Mouse (Mus musculus): ENCODE results near the gene Bglap3. TPM values are rescaled to one million over a fixed set of nuclear protein-coding genes. Genes with fewer than 3 reads are reported as not detected.

Bglap3 gene
- polyA plus RNA-seq, 1 experiment from 2014 or later: 0.20 TPM

DNA sequence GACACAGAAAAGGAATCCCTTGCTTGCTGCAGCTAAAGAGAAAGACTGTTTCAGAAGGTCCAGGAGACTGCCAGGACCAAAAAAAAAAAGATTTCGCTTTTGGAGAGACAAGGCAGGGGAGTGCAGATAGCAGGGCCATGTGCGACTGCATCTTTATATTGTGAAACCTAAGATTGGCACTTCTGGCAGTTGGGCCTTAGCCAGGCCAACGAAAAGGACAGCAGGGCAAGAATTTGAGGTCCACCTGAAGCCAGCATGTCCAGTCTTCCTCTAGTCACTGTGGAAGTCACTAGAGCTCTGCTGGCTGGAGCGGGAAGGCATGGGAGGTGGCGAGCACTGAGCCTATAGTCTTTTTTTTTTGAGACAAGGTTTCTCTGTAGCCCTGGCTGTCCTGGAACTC lies 36.4 kb upstream of the Bglap3 start:
- Histone ChIP-seq H3K27me3 (ENCODE audit: control insufficient read depth, insufficient read depth, low read length) (no peaks in the 10 kb centered on the region), H3K4me3 (replicated peaks; ENCODE audit: low read length) (peak overlapping the region; percentile 56; the same call in 1 of the 2 replicates), H3K4me2 (replicated peaks) (peak overlapping the region; percentile 73), H3K9me3 (ENCODE audit: control insufficient read depth, low read length) (no peaks in the 10 kb centered on the region), H3K9ac (peak overlapping the region; percentile 77; the same call in 1 of the 2 replicates), H3K27ac (no peak overlapping the region), H3K36me3 (replicated peaks; ENCODE audit: control insufficient read depth, insufficient read depth) (peaks cover 30% of the 10 kb centered on the region), H3K4me1 (replicated peaks; ENCODE audit: control insufficient read depth, insufficient read depth, low read length) (peaks cover 12% of the 10 kb centered on the region)
- no peak for ATAC-seq (ENCODE audit: low FRiP score)
- 75% methylated on average over 5 of the region's 5 CpGs for WGBS
- no peak for DNase-seq (ENCODE audit: low spot score)

- no peak for ATAC-seq (ENCODE audit: low FRiP score)
Observed at GRCm38 (mm10) chr3:88407529-88407928, 35.0 kb upstream of the Bglap3 start.

DNA sequence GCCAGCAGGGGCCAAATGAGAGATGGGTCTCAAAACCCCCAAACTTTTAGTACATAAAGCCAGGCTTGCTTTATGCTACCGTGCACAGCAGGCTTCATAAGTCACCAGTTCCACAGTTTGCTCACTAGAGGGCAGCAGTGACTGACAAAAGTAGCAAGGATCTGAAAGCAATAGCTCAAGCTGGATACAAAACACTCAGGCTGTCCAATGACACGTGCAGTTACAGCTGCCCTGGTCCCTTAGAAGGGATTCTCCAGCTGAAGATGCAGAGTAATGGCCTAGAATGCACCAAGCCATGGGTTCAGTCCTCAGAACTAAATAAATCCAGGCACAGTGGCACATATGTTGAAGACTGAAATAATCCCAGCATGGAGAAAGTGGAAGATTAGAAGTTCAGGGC lies 34.5 kb upstream of the Bglap3 start:
- Histone ChIP-seq H3K4me1 (replicated peaks; ENCODE audit: control insufficient read depth, insufficient read depth, low read length) (peaks cover 12% of the 10 kb centered on the region), H3K9me3 (ENCODE audit: control insufficient read depth, low read length) (no peaks in the 10 kb centered on the region), H3K27me3 (ENCODE audit: control insufficient read depth, insufficient read depth, low read length) (no peaks in the 10 kb centered on the region), H3K4me2 (replicated peaks) (no peak overlapping the region), H3K27ac (no peak overlapping the region), H3K9ac (no peak overlapping the region), H3K4me3 (replicated peaks; ENCODE audit: low read length) (no peak overlapping the region), H3K36me3 (replicated peaks; ENCODE audit: control insufficient read depth, insufficient read depth) (peaks cover 13% of the 10 kb centered on the region)
- peak; percentile 91 for DNase-seq (ENCODE audit: low spot score)
- ATAC-seq (ENCODE audit: low FRiP score): peak; percentile 46
- WGBS: 4% methylated on average over 2 of the region's 2 CpGs

More at GRCm38 (mm10) chr3:88407529-88407928, 35.0 kb upstream of the Bglap3 start:
- Histone ChIP-seq H3K4me1 (replicated peaks; ENCODE audit: control insufficient read depth, insufficient read depth, low read length) (peaks cover 12% of the 10 kb centered on the region), H3K36me3 (replicated peaks; ENCODE audit: control insufficient read depth, insufficient read depth) (peaks cover 17% of the 10 kb centered on the region), H3K4me2 (replicated peaks) (no peak overlapping the region), H3K9ac (no peak overlapping the region), H3K4me3 (replicated peaks; ENCODE audit: low read length) (no peak overlapping the region), H3K9me3 (ENCODE audit: control insufficient read depth, low read length) (no peaks in the 10 kb centered on the region), H3K27me3 (ENCODE audit: control insufficient read depth, insufficient read depth, low read length) (no peaks in the 10 kb centered on the region), H3K27ac (no peak overlapping the region)
- WGBS: 63% methylated on average over 7 of the region's 7 CpGs
- no peak for DNase-seq (ENCODE audit: low spot score)

DNA sequence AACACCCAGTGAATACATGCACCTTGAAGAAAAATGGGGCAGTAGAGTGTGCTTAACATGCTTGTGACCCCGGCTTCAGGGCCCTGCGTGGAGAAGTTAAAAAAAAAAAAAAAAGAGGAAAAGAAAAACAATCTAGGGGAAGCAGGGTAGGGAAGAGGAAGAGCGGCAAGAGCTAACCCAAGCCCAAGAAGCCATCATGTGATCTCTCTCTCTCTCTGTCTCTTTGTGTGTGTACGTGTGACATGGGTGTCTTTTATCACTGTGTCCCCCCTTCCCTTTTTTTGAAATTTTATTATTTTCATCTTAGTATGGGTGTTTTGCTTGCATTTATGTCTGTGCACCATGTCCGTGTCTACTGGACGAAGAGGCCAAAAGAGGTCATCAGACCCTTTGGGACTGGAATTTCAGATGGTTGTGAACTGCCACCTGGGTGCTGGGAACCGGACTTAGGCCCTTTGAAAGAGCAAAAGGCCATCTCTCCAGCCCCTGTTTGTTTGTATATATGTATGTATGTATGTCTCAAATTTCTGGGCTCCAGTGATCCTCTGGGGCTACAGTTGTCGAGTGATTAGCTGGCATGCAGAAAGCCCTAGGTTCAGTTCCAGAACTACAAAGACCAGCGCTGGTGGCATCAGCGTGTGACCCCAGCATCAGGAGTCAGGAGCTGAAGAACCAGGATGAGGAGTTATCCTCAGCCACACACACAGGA lies 31.1 kb upstream of the Bglap3 start:
- no peak overlapping the region for H3K4me3 ChIP-seq (replicated peaks; ENCODE audit: low read length)
- no peaks in the 10 kb centered on the region for H3K27me3 ChIP-seq (ENCODE audit: control insufficient read depth, insufficient read depth, low read length)
- 0 out of 2 replicates have a peak, but pooled peaks cover 3% of the 10 kb centered on the region for H3K36me3 ChIP-seq (replicated peaks; ENCODE audit: control insufficient read depth, insufficient read depth)
- no peaks in the 10 kb centered on the region for H3K9me3 ChIP-seq (ENCODE audit: control insufficient read depth, low read length)
- H3K27ac ChIP-seq: no peak overlapping the region
- no peak for ATAC-seq (ENCODE audit: low FRiP score)
- 0 out of 2 replicates have a peak, but pooled peaks cover under 1% of the 10 kb centered on the region for H3K4me1 ChIP-seq (replicated peaks; ENCODE audit: control insufficient read depth, insufficient read depth, low read length)
- DNase-seq (ENCODE audit: low spot score): no peak
- WGBS: 94% methylated on average over 10 of the region's 10 CpGs
- H3K9ac ChIP-seq: no peak overlapping the region
- no peak overlapping the region for H3K4me2 ChIP-seq (replicated peaks)

DNA sequence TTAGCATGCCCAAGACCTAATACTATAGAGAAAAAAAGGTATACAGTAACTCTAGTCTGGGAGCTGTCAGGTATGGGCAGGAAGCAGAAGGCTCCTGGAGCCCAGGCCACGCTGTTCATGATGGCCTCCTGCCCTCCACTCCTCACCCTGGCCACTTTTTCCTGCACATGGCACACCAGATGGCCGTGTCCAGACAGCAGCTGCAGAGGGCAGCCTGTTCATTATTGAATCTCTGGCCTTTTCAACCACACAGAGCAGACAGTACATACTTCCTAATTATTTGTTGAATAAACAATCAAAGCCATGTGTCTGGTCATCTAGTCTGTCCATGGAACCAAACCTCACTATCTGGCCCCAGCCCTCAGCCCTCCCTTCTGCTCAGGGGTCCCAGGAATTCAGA lies 26.1 kb upstream of the Bglap3 start:
- no peak overlapping the region for H3K4me3 ChIP-seq (replicated peaks; ENCODE audit: low read length)
- no peaks in the 10 kb centered on the region for H3K27me3 ChIP-seq (ENCODE audit: control insufficient read depth, insufficient read depth, low read length)
- H3K27ac ChIP-seq: no peak overlapping the region
- H3K9me3 ChIP-seq (ENCODE audit: control insufficient read depth, low read length): no peaks in the 10 kb centered on the region
- 65% methylated on average over 2 of the region's 2 CpGs for WGBS
- 0 out of 2 replicates have a peak, but pooled peaks cover 3% of the 10 kb centered on the region for H3K36me3 ChIP-seq (replicated peaks; ENCODE audit: control insufficient read depth, insufficient read depth)
- no peak for ATAC-seq (ENCODE audit: low FRiP score)
- no peak overlapping the region for H3K4me2 ChIP-seq (replicated peaks)
- DNase-seq (ENCODE audit: low spot score): no peak
- H3K4me1 ChIP-seq (replicated peaks; ENCODE audit: control insufficient read depth, insufficient read depth, low read length): 0 out of 2 replicates have a peak, but pooled peaks cover 2% of the 10 kb centered on the region
- no peak overlapping the region for H3K9ac ChIP-seq

DNA sequence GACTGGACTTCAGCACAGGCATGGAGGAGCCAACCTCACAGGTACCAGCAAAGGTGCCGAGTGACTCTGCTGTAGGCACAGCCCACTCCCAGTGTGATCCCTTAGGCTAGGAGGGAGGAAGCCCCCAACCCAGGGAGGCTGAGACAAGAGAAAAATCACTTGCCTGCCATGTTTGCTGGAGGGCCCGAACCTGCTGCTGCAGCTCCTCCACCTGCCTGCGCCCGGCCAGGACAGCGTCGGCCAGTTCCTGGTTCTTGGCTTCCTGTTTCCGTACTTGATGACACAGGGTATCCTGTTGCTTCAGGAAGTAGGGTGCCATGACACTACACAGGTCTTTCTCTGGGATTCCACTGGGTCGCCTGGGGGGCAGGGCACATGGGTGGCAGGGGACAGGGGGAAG lies 23.2 kb upstream of the Bglap3 start:
- no peak overlapping the region for H3K4me3 ChIP-seq (replicated peaks; ENCODE audit: low read length)
- H3K27me3 ChIP-seq (ENCODE audit: control insufficient read depth, insufficient read depth, low read length): no peaks in the 10 kb centered on the region
- H3K4me1 ChIP-seq (replicated peaks; ENCODE audit: control insufficient read depth, insufficient read depth, low read length): 0 out of 2 replicates have a peak, but pooled peaks cover 2% of the 10 kb centered on the region
- no peaks in the 10 kb centered on the region for H3K36me3 ChIP-seq (replicated peaks; ENCODE audit: control insufficient read depth, insufficient read depth)
- ATAC-seq (ENCODE audit: low FRiP score) (no peak), DNase-seq (ENCODE audit: low spot score) (no peak)
- H3K9ac ChIP-seq: no peak overlapping the region
- no peak overlapping the region for H3K27ac ChIP-seq
- WGBS: 94% methylated on average over 8 of the region's 8 CpGs
- H3K4me2 ChIP-seq (replicated peaks): no peak overlapping the region
- H3K9me3 ChIP-seq (ENCODE audit: control insufficient read depth, low read length): no peaks in the 10 kb centered on the region

DNA sequence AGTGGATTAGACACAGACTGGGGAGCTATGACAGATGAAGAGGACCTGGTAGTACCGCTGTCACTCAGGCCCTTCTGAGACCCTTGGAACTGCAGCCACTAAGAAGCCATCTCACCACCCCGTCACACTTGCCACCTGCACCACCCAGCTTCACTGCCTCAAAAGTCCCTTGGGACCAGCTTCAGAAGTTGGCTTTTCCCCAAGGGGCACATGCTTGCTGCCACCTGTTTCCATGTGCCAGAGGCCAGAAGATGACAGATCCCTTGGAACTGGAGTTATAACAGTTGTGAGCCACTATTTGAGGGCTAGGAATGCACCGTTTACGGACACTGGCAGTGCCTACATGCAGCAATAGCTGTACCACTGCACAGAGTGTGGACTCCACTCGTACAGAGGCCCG lies 22.7 kb upstream of the Bglap3 start:
- ATAC-seq (ENCODE audit: low FRiP score) (no peak), DNase-seq (ENCODE audit: low spot score) (no peak)
- 96% methylated on average over 6 of the region's 6 CpGs for WGBS
- Histone ChIP-seq H3K27me3 (ENCODE audit: control insufficient read depth, insufficient read depth, low read length) (no peaks in the 10 kb centered on the region), H3K27ac (no peak overlapping the region), H3K9ac (no peak overlapping the region), H3K4me1 (replicated peaks; ENCODE audit: control insufficient read depth, insufficient read depth, low read length) (0 out of 2 replicates have a peak, but pooled peaks cover 2% of the 10 kb centered on the region), H3K4me3 (replicated peaks; ENCODE audit: low read length) (no peak overlapping the region), H3K4me2 (replicated peaks) (no peak overlapping the region), H3K36me3 (replicated peaks; ENCODE audit: control insufficient read depth, insufficient read depth) (no peaks in the 10 kb centered on the region), H3K9me3 (ENCODE audit: control insufficient read depth, low read length) (no peaks in the 10 kb centered on the region)

GRCm38 (mm10) chr3:88393776-88394375 lies 21.3 kb upstream of the Bglap3 start:
- Histone ChIP-seq H3K4me3 (replicated peaks; ENCODE audit: low read length) (no peak overlapping the region), H3K9ac (no peak overlapping the region), H3K4me1 (replicated peaks; ENCODE audit: control insufficient read depth, insufficient read depth, low read length) (0 out of 2 replicates have a peak, but pooled peaks cover 2% of the 10 kb centered on the region), H3K9me3 (ENCODE audit: control insufficient read depth, low read length) (no peaks in the 10 kb centered on the region), H3K4me2 (replicated peaks) (no peak overlapping the region), H3K27ac (no peak overlapping the region), H3K27me3 (ENCODE audit: control insufficient read depth, insufficient read depth, low read length) (no peaks in the 10 kb centered on the region), H3K36me3 (replicated peaks; ENCODE audit: control insufficient read depth, insufficient read depth) (no peaks in the 10 kb centered on the region)
- WGBS: 94% methylated on average over 9 of the region's 9 CpGs
- no peak for DNase-seq (ENCODE audit: low spot score)
- ATAC-seq (ENCODE audit: low FRiP score): no peak

- H3K4me2 ChIP-seq (replicated peaks): no peak within 1 kb of the TSS
- WGBS: 81% methylated on average over 5 of the region's 5 CpGs
- ATAC-seq (ENCODE audit: low FRiP score): no peak
Observed at GRCm38 (mm10) chr3:88384364-88384763, 11.8 kb upstream of the Bglap3 start, which contains the start of gene Bglap. TSS of gene Bglap (minus strand) at chr3:88384464.

More at GRCm38 (mm10) chr3:88384364-88384763, 11.8 kb upstream of the Bglap3 start, which contains the start of gene Bglap:
- Histone ChIP-seq H3K4me1 (replicated peaks; ENCODE audit: control insufficient read depth, insufficient read depth, low read length) (no peaks in the 10 kb centered on the region), H3K4me3 (replicated peaks; ENCODE audit: low read length) (no peak within 1 kb of the TSS), H3K27me3 (ENCODE audit: control insufficient read depth, insufficient read depth, low read length) (no peaks in the 10 kb centered on the region), H3K9me3 (ENCODE audit: control insufficient read depth, low read length) (no peaks in the 10 kb centered on the region), H3K36me3 (replicated peaks; ENCODE audit: control insufficient read depth, insufficient read depth) (no peaks in the 10 kb centered on the region), H3K9ac (no peak within 1 kb of the TSS), H3K27ac (no peak within 1 kb of the TSS)
- no peak for DNase-seq (ENCODE audit: low spot score)

All from hindbrain, embryonic 14.5 days (tissue).